Mouse (Mus musculus) right cerebral cortex, adult 2 months (tissue): ENCODE data around the gene Rnf8.
A peak's percentile ranks its signal among the peaks of the same experiment; 100 is the strongest.

ENCODE experiments used
- DNase-seq, 2 experiments: peaks; one replicate each; pipeline ENCODE4 v3.0.0; 2021 to 2022; ENCODE audit warnings: low spot score in 2 of 2

Rnf8 gene

GRCm38 (mm10) chr17:29627285-29627684, 12.7 kb downstream of the Rnf8 start:
- DNase-seq, result no peak

DNA sequence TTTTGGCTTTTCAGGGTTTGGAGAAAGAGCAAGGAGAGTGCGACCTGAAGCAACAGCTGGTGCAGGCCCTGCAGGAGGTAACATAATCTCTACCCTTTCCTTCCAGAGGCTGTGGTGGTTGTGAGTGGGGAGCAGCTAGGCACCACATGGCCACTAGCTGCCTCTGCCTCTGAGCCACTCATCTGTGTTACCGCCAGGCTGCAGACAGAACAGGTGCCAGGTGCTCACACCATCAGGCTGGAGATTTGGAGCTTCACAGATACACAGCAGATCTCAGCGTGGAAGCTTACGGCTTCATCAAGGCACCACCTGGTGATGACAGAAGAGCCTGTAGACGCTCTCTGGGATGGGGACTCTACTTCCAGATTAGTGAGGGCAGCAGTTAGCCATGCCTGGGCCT, 14.4 kb downstream of the Rnf8 start:
- no peak for DNase-seq

GRCm38 (mm10) chr17:29629620-29630019, 15.0 kb downstream of the Rnf8 start:
- no peak for DNase-seq

- DNase-seq, result no peak
Observed at GRCm38 (mm10) chr17:29632312-29632711, 17.7 kb downstream of the Rnf8 start.

GRCm38 (mm10) chr17:29635492-29635891, 20.9 kb downstream of the Rnf8 start:
- peak in 1 of 2 experiments; percentile 32 for DNase-seq

- peak; percentile 54 to 60 for DNase-seq
Observed at GRCm38 (mm10) chr17:29636118-29636517, 21.5 kb downstream of the Rnf8 start.

- no peak for DNase-seq
Observed at GRCm38 (mm10) chr17:29637377-29637776, 22.8 kb downstream of the Rnf8 start.

DNA sequence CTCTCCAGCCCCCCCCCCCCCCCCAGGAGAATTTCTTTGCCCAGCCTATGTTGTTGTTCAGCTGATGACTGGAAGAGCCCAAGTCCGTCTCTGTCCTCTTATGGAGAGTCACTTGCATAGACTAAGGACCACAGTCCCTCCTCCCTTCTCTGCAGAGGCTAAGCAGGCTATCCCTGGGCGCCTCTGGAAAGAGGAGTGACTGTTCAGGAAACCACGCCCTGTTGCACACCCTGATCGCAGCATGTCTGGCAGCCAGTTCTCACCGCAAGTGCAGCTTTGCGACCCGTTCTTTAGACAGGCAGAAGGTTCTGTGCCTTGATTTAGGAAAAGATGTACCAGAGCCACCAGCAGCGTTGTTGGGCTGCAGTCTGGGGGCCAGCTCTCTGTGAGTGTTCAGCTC, 23.3 kb downstream of the Rnf8 start:
- DNase-seq, result no peak

DNA sequence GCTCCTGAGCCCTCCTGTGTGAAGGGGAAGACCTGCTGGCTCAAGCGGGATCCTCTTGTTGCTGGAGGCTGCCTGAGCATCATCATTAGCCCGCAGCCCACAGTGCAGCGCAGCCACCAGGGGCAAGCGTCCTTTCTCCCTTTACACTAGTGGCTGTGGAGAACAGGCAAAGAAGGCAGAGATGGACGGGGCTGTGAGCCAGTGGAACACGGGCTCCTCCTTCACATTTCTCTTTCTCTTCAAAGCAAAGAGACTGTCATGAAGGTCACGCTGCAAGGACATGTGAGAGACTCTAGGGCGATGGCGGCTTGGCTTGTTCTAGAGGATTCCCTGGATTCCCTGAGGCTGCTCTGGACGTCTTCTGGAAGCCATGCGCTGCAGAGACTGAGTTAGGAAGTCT, 26.4 kb downstream of the Rnf8 start:
- no peak for DNase-seq

DNA sequence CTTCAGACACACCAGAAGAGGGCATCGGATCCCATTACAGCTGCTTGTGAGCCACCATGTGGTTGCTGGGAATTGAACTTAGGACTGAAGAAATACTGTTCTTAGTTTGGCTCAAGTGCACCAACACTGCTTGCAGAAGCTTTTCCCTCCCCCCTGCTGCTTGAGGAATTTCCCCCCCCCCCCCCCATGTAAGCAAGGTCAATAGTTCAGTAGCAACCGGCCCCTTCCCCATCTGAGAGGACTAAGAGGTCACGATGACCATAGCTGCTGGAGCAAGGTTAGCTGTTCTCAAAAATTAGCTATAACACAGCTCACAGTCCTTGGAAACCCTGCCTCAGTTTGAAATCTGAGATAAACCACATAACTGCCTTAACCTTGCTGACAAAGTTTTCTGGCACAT, 27.6 kb downstream of the Rnf8 start:
- DNase-seq, result no peak

GRCm38 (mm10) chr17:29658249-29658648, 43.7 kb downstream of the Rnf8 start:
- no peak for DNase-seq

GRCm38 (mm10) chr17:29660076-29660761, 45.6 kb downstream of the Rnf8 start, which contains the start of gene Cmtr1:
Gene Cmtr1 (plus strand): TSS chr17:29660595.
- peak; percentile 91 to 93 for DNase-seq

GRCm38 (mm10) chr17:29660762-29661391, 46.3 kb downstream of the Rnf8 start:
- no peak for DNase-seq

DNA sequence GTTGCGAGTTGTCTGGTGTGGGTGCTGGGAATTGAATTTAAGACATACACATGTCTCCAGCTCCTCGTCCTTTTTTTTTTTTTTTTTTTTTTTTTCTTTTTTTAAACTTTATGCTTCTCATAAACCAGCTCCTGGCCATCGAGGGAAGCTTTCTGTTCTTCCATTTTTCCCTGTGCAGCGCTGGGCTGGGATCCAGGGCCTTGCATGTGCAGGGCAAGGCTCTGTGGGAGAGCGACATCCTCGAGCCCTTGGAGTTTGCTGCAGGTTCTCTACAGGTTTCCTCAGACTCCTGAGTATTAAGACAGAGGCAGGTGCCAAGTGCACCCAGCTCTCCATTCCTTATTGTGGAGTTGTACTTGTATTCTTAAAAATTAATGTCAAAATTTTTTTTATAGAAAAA, 47.6 kb downstream of the Rnf8 start:
- DNase-seq, result no peak

DNA sequence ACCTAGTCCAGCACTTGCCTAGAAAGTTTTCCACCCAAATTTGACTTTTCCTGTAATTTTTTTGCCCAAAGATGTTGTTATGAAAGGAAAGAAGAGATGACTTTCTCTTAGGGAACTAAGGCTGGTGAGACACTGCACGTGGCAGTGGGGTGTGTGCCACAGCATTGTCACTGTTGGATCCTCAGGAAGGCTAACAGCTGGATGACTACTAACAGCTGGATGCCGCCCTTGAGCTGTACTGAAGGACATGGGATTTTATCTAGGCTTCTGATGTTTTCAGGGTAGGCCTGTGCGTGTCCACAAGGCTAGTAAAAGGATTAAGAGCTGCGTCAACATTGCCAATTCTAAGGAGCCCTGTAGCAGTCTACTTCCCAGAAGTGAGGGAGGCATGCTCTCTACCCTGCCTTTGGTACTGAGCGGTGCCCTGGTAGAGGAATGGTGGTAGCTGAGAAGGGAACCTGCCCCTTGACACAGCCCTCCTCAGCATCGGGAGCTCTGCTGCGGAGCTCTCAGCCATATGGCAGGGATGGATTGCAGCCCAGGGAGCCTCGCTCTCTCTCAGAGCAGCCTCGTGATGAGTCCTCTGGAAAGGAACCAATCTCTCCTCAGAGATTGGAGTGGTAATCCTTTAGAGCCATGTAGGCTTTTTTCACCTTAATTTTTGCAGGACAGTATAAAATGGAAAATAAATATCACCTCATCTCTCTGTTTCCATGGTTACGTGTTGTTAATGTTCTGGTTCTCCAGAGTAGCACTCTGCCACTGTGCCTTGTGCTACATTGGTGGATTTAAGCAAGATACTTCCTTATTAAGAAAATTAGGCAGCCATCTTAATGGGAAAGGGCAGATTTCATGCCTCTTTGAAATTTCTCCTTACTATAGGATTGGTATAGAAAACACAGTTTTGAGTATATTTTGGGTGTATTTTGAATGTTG, 53.7 kb downstream of the Rnf8 start:
- peak; percentile 47 to 59 for DNase-seq

DNA sequence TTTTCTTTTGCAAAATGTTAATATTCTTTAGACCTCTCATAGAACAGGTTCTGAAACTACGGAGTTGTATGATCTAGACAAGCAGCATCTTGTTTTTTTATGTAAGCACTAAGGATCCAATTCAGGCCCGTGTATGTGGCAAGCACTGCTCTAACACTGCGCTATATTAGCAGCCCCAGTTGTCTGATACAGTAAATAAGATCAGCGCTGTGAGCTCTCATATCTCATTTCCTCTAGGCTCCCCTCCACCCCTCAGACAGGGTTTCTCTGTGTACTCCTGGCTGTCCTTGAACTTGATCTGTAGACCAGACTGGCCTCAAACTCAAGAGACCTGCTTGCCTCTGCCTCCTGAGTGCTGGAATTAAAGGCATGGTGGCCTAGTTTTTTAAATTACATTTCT, 54.4 kb downstream of the Rnf8 start:
- no peak for DNase-seq

- DNase-seq, result no peak
Observed at GRCm38 (mm10) chr17:29669936-29670335, 55.3 kb downstream of the Rnf8 start.

GRCm38 (mm10) chr17:29671021-29671420, 56.4 kb downstream of the Rnf8 start:
- DNase-seq, result no peak

- no peak for DNase-seq
Observed at GRCm38 (mm10) chr17:29673325-29673724, 58.7 kb downstream of the Rnf8 start.

GRCm38 (mm10) chr17:29678526-29678925, 63.9 kb downstream of the Rnf8 start:
- DNase-seq, result no peak

GRCm38 (mm10) chr17:29679038-29679767, 64.6 kb downstream of the Rnf8 start:
- no peak for DNase-seq

DNA sequence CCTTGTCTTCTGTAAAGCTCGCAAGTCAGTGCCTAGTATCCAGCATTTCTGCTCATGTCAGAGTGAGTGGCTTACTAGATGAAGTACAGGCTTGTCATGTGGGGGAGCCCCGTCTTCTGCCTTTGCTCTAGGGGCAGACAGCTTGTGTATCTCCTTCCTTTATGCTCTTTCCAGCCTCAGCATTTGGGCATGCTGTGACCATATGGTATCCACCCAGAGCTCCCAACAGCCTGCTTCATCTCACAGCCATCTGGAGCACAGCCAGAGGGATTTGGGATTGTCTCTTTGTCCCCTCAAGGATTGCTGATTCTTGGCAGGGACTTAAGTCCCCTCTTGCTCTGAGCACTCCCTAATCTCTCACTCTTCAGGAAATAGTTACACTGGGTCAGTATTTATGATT, 65.6 kb downstream of the Rnf8 start:
- DNase-seq, result no peak
